Mouse (Mus musculus): ENCODE data around the gene S1pr4.

S1pr4 gene

DNA sequence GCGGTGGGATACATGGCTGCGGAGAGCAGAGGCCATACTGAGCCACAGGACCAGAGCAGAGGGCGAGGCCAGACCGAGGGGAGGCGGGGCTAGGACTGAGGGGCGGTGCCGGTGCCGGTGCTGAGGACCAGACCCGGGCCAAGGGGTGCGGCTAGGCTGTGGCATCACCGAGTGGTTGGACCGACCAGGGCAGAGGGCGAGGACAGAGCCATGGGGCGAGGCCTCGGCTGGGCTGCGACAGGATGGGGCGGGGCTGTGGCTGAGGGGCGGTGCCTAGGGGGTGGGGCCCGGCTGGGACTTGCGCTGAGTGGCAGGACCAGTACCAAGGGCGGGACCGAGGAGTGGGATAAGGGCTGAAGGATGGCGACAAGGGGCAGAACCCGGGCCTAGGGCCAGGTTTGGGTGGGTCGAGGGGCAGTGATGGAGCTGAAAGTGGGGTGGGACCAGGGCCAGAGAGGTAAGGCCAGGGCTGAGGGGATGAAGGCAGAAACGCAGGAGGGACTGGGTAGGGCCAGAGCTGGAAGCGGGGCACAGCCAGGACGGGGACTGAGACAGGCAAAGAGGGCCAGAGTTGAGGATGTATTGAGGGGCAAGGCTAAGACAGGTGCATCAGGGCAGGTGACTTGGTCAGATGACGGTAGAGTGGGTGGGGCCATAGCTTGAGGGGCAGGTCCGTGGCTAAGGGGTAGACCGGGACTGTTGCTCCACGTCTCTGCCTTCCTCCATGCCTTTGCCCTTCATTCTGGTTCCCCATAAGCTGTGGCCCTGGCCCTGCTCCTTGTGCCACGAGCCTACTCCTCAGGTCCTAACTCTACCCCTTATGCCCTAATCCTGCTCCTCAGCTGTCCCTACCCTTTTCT lies 35.3 kb downstream of the S1pr4 start:
- no peak for DNase-seq (ENCODE audit: low spot score)

DNA sequence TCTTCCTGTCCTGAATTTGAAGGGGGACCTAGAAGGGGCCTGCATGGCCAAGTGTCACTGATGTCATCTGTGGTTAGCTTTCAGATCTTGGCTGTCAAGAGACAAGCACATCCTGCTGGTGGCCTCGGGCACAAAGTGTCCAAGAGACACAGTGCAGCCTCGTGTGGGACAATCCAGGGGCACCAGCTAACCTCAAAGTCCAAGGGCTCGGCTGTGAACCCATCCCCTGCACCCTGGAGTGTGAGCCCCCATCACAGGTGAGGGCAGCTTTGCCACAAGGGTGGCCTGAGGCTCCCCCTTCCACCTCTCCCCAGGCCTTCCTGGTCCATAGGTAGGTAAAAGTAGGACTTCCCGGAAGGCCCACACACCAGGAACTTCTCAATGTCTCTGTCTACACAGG lies 36.4 kb downstream of the S1pr4 start:
- no peak for DNase-seq (ENCODE audit: low spot score)

DNA sequence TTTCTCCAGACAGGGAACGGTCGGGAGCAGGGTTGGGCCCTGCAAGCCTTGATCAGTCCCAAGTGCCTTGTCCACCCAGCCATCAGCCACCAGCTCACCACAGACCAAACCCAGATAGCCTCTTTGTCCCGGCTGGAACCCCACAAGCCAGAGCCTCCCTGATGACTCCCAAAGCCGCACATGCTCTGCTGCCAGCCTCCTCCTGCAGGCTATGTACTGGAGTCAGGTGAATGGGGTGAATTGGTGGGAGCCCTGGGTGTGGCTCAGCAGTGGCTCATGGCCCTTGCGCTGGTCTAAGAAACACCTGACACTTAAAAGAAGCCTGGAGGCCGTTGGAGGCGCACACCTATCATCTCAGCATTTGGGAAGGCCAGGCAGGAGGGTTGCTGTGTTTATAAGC lies 37.0 kb downstream of the S1pr4 start:
- DNase-seq (ENCODE audit: low spot score), result no peak

DNA sequence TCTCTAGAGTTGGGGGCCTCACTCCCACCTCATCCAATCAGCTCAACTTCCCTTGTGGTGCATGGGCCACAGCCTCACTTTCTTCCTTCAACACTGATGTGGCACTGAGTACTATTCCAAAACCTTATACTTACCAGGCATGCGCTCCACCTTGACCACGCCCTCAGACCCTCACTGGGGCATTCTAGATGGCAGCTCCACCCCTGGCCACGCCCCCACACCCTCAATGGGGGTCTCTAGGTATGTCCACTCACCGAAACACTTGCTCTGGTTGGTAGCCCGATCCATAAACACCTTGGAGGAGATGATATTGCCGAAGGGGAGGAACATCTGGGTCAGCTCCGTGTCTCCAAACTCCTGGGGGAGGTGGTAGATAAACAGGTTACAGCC lies 37.5 kb downstream of the S1pr4 start:
- DNase-seq (ENCODE audit: low spot score), result no peak

DNA sequence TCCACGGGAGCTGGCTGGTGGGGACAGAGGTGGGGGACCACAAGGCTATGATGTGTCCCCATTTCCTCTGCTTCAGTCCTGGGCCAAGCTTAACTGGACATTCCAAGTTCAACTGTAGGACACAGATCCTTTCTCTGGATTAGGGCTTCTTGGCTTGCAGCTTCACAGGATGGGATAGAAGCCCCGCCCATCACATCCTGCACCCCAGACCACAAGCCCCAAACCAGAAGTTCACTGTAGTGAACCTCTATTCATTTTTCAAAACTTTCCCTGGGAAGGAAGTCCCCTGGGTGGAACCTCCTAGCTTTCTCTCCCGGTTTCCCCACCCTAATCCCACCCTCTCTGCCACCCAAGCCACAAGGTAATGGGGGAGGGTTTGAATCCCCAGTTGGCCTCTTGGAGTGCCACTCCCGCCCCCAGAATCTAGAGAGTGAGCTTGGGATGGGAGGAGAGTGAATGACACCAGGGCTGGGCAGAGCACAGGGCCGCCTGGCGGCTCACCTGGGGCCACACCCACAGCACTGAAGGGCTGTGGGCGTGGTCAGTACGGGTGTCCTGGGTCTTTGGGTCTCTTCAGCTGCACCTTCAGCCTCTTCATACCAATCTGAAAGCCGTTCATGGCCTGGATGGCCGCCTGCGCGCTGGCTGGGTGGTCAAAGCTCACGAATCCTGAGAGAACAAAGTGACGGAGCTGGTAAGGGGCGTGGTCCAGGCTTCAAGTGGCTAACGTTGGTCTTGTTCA lies 38.1 kb downstream of the S1pr4 start:
- no peak for DNase-seq (ENCODE audit: low spot score)

DNA sequence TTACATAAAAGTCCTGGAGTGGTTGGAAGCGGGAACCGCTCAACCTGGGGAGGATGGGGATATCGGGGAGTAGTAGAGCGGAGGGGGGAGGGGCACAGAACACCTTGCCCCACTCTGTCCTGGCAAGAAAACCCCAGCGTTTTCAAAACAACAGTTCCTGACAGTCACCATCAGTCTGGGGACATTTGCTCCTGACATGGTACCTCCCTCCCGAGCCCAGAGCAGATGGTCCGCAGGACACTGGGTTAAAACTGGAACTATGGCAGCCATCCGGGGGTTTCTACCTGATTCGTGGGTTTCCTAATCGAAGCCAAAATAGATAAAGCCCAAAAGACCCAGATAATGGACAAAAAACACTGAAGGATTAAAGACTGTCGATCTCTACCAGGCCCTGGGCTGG lies 39.0 kb downstream of the S1pr4 start:
- no peak for DNase-seq (ENCODE audit: low spot score)

DNA sequence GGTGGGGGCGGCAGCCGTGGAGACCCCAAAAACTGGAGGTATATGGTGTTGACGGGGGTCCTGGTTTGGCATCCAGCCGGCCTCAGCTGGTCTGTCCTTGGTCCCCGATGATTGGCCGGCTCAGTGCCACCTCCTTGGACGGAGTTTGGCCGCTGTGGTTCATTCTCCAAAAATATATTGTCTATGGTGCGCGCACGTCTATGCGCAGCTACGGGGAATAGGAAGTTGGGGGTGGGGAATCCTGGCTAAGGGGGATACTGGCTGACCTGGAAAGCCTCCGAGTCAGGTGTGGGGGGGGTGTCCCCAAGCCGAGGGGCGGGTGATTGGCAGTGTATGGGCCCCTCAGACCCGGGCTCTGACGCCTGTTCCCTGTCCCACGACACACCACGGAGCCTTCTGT lies 39.5 kb downstream of the S1pr4 start:
- DNase-seq (ENCODE audit: low spot score), result no peak

DNA sequence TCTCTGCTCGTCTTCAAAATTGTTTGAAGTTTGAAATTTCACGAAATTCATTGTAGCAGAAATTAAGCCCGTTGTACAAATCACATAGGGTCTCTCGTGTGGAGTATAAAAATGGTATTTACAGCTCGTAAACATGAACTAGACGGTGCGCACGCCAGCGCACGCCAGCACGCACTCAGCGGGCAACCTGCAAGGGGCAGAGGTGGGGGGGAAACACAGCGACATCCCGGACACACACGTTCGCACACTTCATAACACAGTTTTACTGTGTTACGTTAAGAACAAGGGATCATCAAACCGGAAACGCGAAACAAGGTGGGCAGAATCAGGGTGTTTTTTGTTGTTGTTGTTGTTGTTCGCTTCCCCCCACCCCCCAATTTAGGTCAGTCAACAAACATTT lies 40.5 kb downstream of the S1pr4 start:
- no peak for DNase-seq (ENCODE audit: low spot score)

DNA sequence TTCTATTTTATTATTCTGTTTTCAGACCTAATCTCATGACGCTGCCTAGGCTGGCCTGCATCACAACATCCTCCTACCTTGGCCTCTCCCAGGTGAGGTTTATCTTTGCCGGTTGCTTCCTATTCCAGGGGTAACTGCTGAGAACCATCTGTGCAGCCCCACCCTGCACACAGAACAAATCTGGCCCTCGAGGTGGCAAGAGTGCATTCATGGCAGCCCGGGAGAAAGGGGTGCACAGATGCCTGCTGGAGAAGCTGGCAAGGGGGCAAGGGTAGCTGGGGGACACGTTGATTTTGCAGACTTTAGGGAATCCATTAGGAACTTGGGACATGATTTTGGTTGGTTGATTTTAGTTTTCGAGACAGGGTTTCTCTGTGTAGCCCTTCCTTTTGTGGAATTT lies 41.7 kb downstream of the S1pr4 start:
- no peak for DNase-seq (ENCODE audit: low spot score)

DNA sequence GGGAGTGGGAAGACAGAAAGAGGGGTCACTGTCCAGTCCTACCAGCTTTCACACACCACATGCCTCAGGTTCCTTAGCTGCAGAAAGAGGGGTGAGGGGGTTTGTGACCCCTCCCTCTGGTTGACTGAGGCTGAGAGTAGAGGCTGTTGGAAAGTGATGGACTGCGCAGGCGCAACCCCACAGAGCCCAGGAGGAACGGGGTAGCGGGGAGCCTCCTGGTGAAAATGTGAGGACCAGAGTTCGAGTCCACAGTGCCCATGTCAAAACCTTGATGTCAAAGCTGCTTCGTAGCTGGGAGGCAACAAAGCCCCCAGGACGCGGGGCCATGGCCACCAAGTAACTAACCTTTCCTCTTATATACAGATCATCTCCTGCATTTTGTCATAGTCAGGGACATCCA lies 42.3 kb downstream of the S1pr4 start:
- DNase-seq (ENCODE audit: low spot score), result no peak

DNA sequence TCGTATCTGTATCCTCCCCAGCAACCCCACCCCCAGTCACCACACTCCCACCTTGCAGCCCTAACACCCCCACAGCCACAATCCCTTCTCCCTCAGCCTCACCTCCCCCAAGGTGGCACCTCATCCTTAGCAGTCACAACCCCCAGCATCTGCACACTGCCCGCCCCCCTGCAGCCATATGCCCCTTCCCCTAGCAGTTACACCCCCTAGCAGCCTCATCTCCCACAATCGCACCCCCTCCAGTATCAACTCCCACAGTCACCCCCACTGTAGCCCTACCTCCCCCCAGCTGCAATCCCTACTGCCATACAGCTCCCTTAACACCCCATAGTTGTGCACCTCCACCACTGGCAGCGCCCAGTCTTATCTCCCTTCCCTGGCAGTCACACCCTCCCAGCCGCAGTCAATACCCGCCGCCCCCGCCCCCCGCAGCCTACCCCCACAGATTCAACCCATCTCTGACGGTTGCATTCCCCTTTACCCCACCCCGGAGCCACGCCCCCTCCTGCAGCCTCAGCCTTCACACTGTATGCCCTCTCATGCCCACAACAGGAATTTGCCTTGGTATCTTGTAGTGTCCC lies 42.9 kb downstream of the S1pr4 start:
- DNase-seq (ENCODE audit: low spot score), result no peak

DNA sequence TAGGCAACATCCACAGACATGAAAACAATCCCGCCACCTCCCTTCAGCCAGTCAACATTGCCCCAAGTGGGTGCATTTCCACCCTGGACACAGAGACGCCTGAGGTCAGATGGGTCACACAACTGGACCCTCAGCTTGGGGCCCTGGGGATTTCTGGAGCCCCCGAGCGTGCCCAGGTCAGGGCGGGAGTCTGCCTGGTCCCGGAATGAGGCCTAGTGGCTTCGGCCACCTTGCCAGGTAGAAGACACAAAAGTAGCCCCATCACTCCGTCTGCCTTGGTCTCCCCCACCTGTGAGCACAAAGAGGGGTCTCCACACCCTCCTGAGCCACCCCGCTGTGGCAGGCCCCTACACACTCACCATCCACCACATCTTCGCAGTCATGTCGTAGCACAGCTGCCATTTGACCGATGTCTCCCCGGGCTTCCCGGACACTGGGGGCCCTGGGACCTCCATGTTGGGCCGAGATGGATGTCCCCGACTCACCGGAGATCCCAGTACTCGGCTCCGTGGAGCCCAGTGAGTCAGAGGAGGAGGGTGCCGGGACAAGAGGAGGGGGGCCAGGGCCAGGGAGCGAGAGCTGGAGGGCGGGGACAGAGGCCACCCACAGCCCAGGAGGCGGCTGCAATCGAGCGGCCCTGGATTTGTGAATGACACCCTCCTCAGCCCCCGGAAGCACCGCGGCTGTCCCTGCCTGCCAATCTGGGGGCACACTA lies 44.6 kb downstream of the S1pr4 start, which contains the start of gene Nfic:
Gene Nfic (minus strand): TSS at position 455 of the 715 bp plus-strand sequence.
- DNase-seq (ENCODE audit: low spot score), result no peak

DNA sequence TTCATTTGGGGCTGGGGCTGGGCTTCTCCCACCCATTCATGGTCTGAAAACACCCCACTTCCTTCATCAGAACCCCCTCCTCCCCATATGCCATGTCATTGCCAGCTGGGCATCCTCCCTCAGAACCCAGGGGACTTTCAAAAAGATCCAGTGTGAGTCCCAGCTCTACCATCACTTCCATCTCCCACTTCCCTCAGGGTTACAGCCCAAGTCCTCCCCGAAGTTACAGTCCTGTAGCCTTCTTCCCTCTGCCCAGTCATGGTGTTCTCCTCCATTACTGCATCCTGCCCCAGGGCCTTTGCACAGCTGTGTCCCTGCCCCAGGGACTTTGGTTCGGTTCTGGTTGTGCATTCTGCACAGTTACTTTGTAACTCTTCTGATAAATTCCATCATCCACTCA lies 45.8 kb downstream of the S1pr4 start:
- no peak for DNase-seq (ENCODE audit: low spot score)

DNA sequence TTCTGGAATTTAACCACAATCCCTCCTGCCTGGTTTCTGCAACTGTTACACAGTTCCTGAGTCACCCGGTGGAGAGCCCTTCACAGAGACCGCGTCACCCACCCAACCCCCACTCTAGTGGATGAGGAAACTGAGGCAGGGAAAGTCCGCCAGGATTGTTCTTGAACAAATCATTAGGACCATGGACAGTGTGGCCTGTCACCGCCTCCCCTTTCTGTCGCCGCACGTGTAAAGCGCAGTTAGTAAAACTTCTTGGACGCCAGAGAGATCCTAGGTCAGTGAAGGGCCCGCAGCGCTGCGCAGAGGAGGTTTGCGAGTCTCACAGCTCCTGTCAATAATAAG lies 47.0 kb downstream of the S1pr4 start:
- no peak for DNase-seq (ENCODE audit: low spot score)

DNA sequence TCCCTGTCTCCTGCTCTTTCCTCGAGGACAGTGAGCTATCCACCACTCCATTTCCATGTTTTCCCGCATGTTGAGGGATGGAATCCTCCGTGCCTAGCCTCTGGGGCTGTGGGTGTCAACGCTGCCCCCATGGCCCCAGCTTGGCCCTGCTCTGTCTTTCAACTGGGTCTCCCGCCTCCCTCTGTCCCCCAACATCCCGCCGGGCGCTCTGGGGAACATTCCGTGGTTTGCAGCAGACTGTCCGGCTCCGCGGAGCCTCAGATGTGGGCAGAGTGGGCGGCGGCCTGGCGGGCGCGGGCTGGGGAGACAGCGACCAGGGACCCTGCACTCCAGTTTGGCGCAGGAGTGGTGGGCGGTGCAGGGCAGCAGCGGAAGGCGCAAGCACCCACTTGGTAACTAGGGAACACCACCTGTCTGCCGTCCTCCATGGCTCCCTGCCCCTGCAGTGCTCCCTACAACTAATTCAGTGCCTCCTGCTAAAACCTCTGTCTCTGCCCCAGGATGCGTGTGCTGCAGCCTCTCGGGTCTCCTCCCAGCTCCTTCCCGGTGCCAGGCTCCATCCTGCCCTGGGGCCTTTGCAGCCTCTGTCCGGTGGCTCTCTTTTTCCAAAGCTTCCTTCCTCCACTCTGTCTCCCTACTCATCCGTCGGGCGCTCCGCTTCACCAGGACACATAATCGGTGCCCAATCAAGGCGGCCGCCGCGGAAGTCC lies 47.5 kb downstream of the S1pr4 start:
- DNase-seq (ENCODE audit: low spot score), result no peak

DNA sequence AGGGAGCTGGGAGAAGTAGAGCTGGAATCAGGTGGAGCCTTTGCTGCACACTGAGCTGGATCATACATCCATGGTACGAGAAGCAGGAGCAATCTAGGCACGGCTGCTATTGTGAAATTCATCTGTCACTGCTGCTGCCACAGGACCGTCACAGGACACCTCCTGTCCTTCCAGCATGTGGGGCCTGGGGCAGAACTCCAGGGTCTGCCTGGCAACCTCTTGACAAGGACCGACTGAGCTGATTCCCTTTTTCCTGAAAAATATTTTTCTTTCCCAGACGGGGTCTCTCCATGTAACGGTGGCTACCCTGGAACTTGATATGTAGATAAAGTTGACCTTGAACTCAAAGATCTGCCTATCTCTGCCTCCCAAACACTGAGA lies 48.6 kb downstream of the S1pr4 start:
- no peak for DNase-seq (ENCODE audit: low spot score)

DNA sequence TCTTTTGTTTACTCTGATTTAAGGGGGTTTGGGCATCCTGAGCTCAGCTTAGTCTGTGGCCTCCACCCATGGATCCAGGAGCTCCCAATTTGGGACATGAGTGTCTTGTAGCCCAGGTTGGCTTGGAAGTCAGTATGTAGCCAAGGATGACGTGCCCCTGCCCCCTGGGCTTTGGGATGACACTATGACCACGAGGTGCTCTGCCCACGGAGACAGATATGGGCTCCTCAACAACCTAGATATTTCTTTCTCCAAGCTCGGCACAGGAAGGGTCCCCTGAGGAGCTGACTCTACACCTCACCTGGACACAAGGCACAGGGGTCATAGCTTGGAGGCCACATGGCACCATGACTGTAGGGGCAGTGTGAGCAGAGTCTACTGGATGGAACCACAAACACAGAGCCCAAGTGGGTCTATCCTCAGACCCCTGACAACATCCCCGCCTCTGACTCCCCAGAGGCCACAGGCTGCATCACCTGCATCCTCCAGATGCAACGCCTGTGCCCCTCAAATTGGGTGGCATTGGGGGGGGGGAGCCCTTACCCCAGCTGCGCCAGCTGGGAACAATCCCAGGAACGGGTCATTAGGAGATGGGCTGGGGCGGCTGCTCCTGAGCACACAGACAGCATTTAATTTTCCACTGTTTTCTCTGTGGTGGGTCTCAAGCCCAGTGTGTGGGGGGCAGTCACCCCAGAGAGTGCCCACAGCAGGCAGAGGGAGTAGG lies 49.1 kb downstream of the S1pr4 start:
- DNase-seq (ENCODE audit: low spot score), result no peak

DNA sequence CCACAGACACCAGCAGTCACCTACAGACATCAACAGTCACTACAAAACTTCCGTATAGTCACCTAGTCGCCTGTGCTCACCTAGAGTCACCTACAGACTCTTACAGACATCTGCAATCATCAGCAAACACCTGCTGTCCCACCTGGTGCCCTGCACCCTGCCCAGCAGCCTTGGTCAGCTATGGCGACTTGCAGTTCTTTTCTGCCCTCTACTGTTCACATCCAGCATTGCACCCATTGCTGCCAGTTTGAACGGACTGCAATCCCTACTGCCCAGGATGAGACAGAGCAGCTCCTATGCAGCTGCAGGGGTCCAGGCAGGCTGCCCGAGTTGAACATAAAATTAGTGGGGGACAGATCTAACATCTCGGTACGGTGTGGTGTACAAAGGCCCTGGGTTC lies 49.8 kb downstream of the S1pr4 start:
- peak; percentile 87 for DNase-seq (ENCODE audit: low spot score)

Data from adipocyte (in vitro differentiated cells).